Mouse (Mus musculus) thymus, postnatal 36 days (tissue): ENCODE results near the gene Kansl3.

Experiments
- DNase-seq, 2 experiments: peaks; one replicate each; pipeline ENCODE4 v3.0.0; 2022; ENCODE audit warnings: mixed read lengths in 2 of 2

The Kansl3 gene

GRCm38 (mm10) chr1:36321829-36322573 is 47.0 kb downstream of the Kansl3 start:
- peak in 1 of 2 experiments; percentile 27 for DNase-seq

GRCm38 (mm10) chr1:36321164-36321563 is 47.8 kb downstream of the Kansl3 start:
- no peak for DNase-seq

- DNase-seq, result no peak
These were observed 53.2 kb downstream of the Kansl3 start for GRCm38 (mm10) chr1:36315776-36316100.

GRCm38 (mm10) chr1:36314959-36315775 is 53.8 kb downstream of the Kansl3 start:
- peak; percentile 28 to 51 for DNase-seq

GRCm38 (mm10) chr1:36309498-36309901 is 59.5 kb downstream of the Kansl3 start:
- no peak for DNase-seq

GRCm38 (mm10) chr1:36308966-36309475 is 60.0 kb downstream of the Kansl3 start:
- DNase-seq, result no peak

- DNase-seq, result peak; percentile 30 to 47
These were observed 60.5 kb downstream of the Kansl3 start for GRCm38 (mm10) chr1:36308451-36308901.

GRCm38 (mm10) chr1:36307495-36308280 is 61.3 kb downstream of the Kansl3 start, which contains the start of gene Arid5a:
TSS of gene Arid5a (plus strand) at chr1:36307733.
- peak; percentile 92 to 93 for DNase-seq

- no peak for DNase-seq
These were observed 61.9 kb downstream of the Kansl3 start for GRCm38 (mm10) chr1:36307121-36307494.

GRCm38 (mm10) chr1:36306120-36306519 is 62.9 kb downstream of the Kansl3 start:
- DNase-seq, result no peak

GRCm38 (mm10) chr1:36304764-36305163 is 64.2 kb downstream of the Kansl3 start:
- no peak for DNase-seq

- peak; percentile 36 to 56 for DNase-seq
These were observed 65.3 kb downstream of the Kansl3 start for GRCm38 (mm10) chr1:36303381-36304320.

GRCm38 (mm10) chr1:36302957-36303356 is 66.0 kb downstream of the Kansl3 start:
- no peak for DNase-seq

GRCm38 (mm10) chr1:36302273-36302672 is 66.7 kb downstream of the Kansl3 start:
- no peak for DNase-seq

GRCm38 (mm10) chr1:36300486-36300885 is 68.5 kb downstream of the Kansl3 start:
- DNase-seq, result no peak

GRCm38 (mm10) chr1:36299676-36300075 is 69.3 kb downstream of the Kansl3 start:
- no peak for DNase-seq

- no peak for DNase-seq
These were observed 69.9 kb downstream of the Kansl3 start for GRCm38 (mm10) chr1:36299126-36299525.

- no peak for DNase-seq
These were observed 70.9 kb downstream of the Kansl3 start for GRCm38 (mm10) chr1:36298107-36298506.

- DNase-seq, result no peak
These were observed 72.4 kb downstream of the Kansl3 start for GRCm38 (mm10) chr1:36296466-36297149.

GRCm38 (mm10) chr1:36294402-36294801 is 74.6 kb downstream of the Kansl3 start:
- DNase-seq, result peak; percentile 46 to 59

- DNase-seq, result peak in 1 of 2 experiments; percentile 51
These were observed 75.5 kb downstream of the Kansl3 start for GRCm38 (mm10) chr1:36293470-36293869.
